Mouse (Mus musculus) liver, embryonic 13.5 days (tissue): Measurements from ENCODE around the gene Gm15557. TPM values are rescaled to one million over a fixed set of nuclear protein-coding genes. Genes with fewer than 3 reads are reported as not detected.

Experiments used
- ATAC-seq: fragments of 200-750 bp; cut with Nextera tagmentation; 2 replicates; pipeline ENCODE4 v1.8.0; 2017; ENCODE audit warnings: low read depth, mild to moderate bottlenecking, moderate number of reproducible peaks, moderate library complexity
- DNase-seq: peaks from one replicate; pipeline ENCODE4 v3.0.0; 2022
- H3K27ac ChIP-seq: fragments of 300-500 bp; sonication (generic); 2 replicates; pipeline ENCODE4 v1.5.1; 2015; ENCODE audit warnings: moderate library complexity, mild to moderate bottlenecking, inconsistent platforms
- H3K27me3 ChIP-seq: fragments of 300-500 bp; sonication (generic); 2 replicates; pipeline ENCODE4 v1.6.1; 2015; ENCODE audit warnings: mild to moderate bottlenecking, inconsistent platforms
- H3K36me3 ChIP-seq: fragments of 300-500 bp; sonication (generic); 2 replicates; pipeline ENCODE4 v1.6.1; 2015; ENCODE audit warnings: mild to moderate bottlenecking, inconsistent platforms
- H3K4me1 ChIP-seq: fragments of 300-500 bp; sonication (generic); replicated peaks from 2 replicates; pipeline ENCODE4 v1.6.1; 2015; ENCODE audit warnings: inconsistent platforms
- H3K4me2 ChIP-seq: fragments of 300-500 bp; sonication (generic); 2 replicates; pipeline ENCODE4 v1.6.1; 2015; ENCODE audit warnings: inconsistent platforms, mild to moderate bottlenecking, moderate library complexity
- H3K4me3 ChIP-seq: fragments of 300-500 bp; sonication (generic); replicated peaks from 2 replicates; pipeline ENCODE4 v1.5.1; 2015; ENCODE audit warnings: mild to moderate bottlenecking, inconsistent platforms
- H3K9ac ChIP-seq: fragments of 300-500 bp; sonication (generic); 2 replicates; pipeline ENCODE4 v1.6.1; 2015; ENCODE audit warnings: mild to moderate bottlenecking, inconsistent platforms
- H3K9me3 ChIP-seq: fragments of 300-500 bp; sonication (generic); replicated peaks from 2 replicates; pipeline ENCODE4 v1.6.1; 2016; ENCODE audit warnings: inconsistent platforms
- WGBS: fragments of 180-500 bp; shearing (Covaris S2); methylation state at CpG from one replicate; pipeline ENCODE4 v1.1.7; 2015; ENCODE audit not compliant: insufficient replicate concordance; 5-methylcytosine and 5-hydroxymethylcytosine counted together
- polyA plus RNA-seq: library from polyadenylated mRNA; unstranded; fragments of >200 nt; fragmentation: Nextera tagmentation; extraction: Ambion mirVana; gene quantifications from 2 replicates; pipeline ENCODE4 v1.2.1, GENCODE M21; 2015

Gm15557 gene
- polyA plus RNA-seq, 1 experiment from 2014 or later: not detected

DNA sequence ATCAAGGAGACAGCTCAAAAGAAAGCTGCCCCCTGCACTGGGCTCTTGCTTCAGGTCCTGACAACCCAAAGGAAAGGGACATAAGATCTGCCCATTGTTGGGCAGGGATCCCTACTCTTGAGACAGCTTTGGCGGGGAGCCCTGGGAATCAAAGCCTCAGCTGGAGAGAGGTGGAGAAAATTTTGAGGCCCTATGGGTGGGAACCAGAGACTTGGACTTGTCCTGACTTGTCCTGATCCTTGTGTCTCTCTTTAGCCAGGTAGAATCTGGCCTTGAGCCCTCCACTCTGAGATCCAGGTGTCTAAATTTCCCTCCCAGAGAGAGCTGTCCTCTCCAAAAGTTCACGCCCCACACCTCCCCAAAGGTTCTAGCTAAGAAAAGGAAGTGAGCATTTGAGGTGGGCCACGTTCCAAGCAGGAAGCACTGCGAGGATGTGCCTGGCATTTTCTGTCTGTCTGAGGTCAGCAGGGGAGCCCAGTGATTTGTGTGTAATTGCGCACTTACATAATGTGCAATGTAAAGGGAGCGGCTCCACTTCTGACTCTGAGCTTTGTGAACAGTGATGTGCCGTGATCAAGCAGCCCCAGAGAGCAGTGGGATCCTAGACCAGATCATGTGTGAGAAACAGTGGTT lies 515 bp upstream of the Gm15557 start:
- 63% methylated on average over 7 of the region's 7 CpGs for WGBS
- no peaks in the 10 kb centered on the region for H3K4me1 ChIP-seq
- H3K27ac ChIP-seq: no peak overlapping the region
- no peaks in the 10 kb centered on the region for H3K27me3 ChIP-seq
- ATAC-seq (no peak), DNase-seq (no peak)
- H3K36me3 ChIP-seq: no peaks in the 10 kb centered on the region
- no peak overlapping the region for H3K4me3 ChIP-seq
- no peak overlapping the region for H3K9ac ChIP-seq
- no peaks in the 10 kb centered on the region for H3K9me3 ChIP-seq
- no peak overlapping the region for H3K4me2 ChIP-seq

DNA sequence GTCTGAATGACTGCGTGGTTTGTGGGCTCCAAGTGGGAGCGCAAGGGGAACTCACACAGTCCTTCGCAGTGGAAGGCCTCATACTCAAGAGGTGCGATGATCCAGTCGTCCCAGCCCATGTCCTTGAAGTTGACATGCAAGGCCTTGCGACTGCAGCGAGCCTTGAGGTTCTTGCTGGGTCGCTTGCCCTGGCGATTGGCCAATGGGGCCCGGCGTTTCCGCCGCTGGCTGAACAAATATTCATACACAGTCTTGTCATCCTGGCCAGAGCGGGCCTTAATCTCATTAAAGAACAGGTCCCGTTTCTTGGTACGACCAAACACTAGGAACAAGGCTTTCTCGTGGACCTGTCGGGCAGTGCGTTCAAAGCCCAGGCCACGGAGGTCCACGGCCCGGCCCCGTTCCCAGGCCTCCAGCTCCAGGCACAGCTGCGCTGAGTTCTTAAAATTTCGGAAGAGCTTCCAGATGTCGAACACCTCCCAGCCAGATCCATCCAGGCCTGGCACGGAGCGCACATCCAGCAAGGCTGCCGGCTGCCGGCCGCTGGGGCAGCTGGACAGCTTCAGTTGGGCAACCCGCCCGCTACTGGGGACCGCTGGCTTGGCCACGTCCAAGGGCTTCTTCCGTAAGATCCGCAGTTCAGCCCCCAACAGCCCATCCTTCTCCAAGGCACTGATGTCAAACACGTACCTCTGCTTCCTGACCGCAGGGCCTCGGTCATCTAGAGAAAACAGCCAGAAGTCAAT lies 1.3 kb downstream of the Gm15557 start:
- ATAC-seq (no peak), DNase-seq (no peak)
- Histone ChIP-seq H3K27ac (no peak overlapping the region), H3K4me2 (no peak overlapping the region), H3K27me3 (no peaks in the 10 kb centered on the region), H3K9ac (no peak overlapping the region), H3K4me1 (peaks cover 7% of the 10 kb centered on the region), H3K9me3 (no peaks in the 10 kb centered on the region), H3K4me3 (no peak overlapping the region), H3K36me3 (no peaks in the 10 kb centered on the region)
- 84% methylated on average over 40 of the region's 40 CpGs for WGBS

DNA sequence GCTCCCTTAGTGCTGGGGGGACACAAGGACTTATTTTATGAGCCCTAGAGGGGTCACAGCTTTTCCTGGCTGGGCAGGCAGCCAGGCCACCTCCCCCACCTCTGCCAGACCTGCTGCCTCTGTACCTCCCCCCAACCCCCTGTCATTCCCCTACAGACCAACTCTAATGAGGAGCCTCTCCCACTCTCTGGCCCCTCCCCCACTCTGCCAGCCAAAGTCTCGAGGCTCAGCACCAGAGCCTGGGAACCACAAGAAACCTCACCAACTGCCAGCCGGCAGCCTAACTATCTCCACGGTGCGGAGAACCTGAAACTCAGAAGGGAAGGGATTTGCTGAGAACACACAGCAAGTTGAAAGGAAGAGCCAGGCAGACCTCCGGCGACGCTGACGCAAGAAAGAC lies 2.9 kb downstream of the Gm15557 start:
- no peaks in the 10 kb centered on the region for H3K36me3 ChIP-seq
- ATAC-seq: no peak
- no peaks in the 10 kb centered on the region for H3K9me3 ChIP-seq
- H3K4me1 ChIP-seq: peaks cover 23% of the 10 kb centered on the region
- 20% methylated on average over 8 of the region's 8 CpGs for WGBS
- H3K27me3 ChIP-seq: no peaks in the 10 kb centered on the region
- no peak for DNase-seq
- H3K4me3 ChIP-seq: no peak overlapping the region
- H3K9ac ChIP-seq: no peak overlapping the region
- H3K4me2 ChIP-seq: peak overlapping the region; percentile 4; the same call in 1 of the 2 replicates
- no peak overlapping the region for H3K27ac ChIP-seq

DNA sequence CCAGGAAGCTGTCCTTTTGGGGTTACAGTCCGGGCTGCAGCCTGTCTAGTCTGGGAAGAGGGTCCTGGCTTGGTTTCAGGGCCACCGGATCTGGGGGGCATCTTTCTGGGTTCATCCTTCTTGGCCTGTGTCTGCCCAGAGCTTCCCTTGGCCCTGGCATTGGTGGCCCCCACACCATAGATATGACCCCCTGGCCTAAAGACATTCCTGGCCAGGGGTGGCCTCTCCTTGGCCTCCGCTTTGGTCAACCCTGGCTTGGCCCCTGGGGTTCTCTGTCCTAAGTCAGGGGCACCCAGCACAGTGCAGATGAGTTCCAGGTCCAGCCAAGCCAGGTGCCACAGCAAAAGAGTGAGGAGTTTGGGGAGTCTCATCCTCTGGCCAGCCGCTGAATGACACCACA lies 4.2 kb downstream of the Gm15557 start:
- no peak overlapping the region for H3K27ac ChIP-seq

DNA sequence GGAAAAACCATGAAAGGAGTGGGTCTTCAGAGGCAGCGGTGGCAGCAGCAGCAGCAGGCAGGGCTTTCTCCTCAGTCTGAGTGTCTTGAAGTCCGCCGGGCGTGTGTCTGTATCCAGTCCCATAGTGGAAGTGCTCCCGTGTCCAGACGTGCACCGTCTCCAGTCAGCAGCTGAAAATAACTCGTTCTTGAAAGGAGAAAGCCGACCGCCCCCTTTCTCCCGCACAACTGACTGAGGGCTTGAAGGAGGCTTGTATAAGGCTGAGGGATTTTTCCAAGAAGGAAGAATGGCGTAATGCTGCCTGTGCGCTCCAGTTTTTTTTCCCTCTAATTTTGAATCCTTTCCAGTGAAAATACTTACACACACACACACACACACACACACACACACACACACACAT lies 4.6 kb downstream of the Gm15557 start, which contains the start of gene Gdf5:
Gene Gdf5 (minus strand): TSS at position 244 of the 400 bp plus-strand sequence.
- Histone ChIP-seq H3K9me3 (no peaks in the 10 kb centered on the region), H3K4me2 (no peak within 1 kb of the TSS), H3K27me3 (0 out of 2 replicates have a peak, but pooled peaks cover 3% of the 10 kb centered on the region), H3K4me3 (no peak within 1 kb of the TSS), H3K36me3 (no peaks in the 10 kb centered on the region), H3K9ac (no peak within 1 kb of the TSS), H3K27ac (no peak within 1 kb of the TSS), H3K4me1 (peaks cover 24% of the 10 kb centered on the region)
- no peak for ATAC-seq
- DNase-seq: no peak
- whole genome bisulfite sequencing: 74% methylated on average over 13 of the region's 13 CpGs

More for the DNA sequence above, 4.2 kb downstream of the Gm15557 start:
- ATAC-seq: no peak
- no peaks in the 10 kb centered on the region for H3K36me3 ChIP-seq
- H3K4me3 ChIP-seq: no peak overlapping the region
- WGBS: 80% methylated on average over 4 of the region's 4 CpGs
- no peak overlapping the region for H3K9ac ChIP-seq
- DNase-seq: no peak
- H3K4me1 ChIP-seq: peaks cover 24% of the 10 kb centered on the region
- 0 out of 2 replicates have a peak, but pooled peaks cover 3% of the 10 kb centered on the region for H3K27me3 ChIP-seq
- H3K9me3 ChIP-seq: no peaks in the 10 kb centered on the region
- H3K4me2 ChIP-seq: no peak overlapping the region

DNA sequence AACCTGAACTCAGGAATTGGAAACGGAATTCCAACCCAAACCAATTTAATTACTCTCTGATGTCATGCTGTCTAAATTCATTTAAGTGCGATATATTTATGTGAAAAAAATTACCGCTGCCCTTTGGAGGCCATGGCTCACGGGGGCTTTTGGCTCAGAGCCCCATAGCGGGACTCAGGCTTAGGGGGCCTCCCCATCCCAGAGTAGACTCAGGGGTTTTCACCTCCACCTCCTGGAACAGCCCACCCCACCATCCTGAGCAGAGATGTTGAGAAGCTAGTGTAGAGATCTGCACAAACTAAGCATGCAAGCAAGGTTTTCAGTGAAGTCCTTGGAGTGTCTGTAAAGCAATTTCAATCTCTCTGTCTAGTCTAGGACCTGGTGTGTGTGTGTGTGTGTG lies 5.1 kb downstream of the Gm15557 start:
- no peak for ATAC-seq
- no peaks in the 10 kb centered on the region for H3K36me3 ChIP-seq
- 83% methylated on average over 5 of the region's 5 CpGs for WGBS
- H3K27ac ChIP-seq: no peak overlapping the region
- H3K4me2 ChIP-seq: no peak overlapping the region
- H3K4me3 ChIP-seq: no peak overlapping the region
- H3K9me3 ChIP-seq: no peaks in the 10 kb centered on the region
- H3K9ac ChIP-seq: no peak overlapping the region
- peaks cover 24% of the 10 kb centered on the region for H3K4me1 ChIP-seq
- no peak for DNase-seq
- H3K27me3 ChIP-seq: 0 out of 2 replicates have a peak, but pooled peaks cover 3% of the 10 kb centered on the region

DNA sequence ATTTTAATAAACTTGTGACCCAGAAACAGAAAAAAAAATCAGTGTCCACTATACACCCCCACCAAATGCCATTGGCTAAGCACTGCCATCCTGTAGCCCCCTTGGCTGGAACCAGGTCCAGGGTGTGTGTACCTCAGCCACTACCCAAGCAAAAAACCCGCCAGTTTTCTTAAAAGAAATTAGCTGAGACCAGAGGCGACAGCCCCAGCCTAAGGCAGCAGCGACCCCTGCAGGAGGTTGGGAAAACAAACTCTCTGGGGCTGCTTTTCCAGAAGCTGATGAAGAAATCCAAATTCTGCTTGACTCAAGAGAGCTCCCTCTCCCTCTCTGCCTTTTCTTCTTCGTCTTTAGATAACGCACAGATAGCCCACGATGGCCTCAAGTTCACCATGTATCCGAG lies 5.5 kb downstream of the Gm15557 start:
- ATAC-seq (0 out of 2 replicates have a peak, but pooled peaks have one; percentile 29), DNase-seq (peak; percentile 65)
- Histone ChIP-seq H3K9ac (no peak overlapping the region), H3K36me3 (no peaks in the 10 kb centered on the region), H3K27ac (peak overlapping the region; percentile 65; the same call in 1 of the 2 replicates), H3K4me2 (no peak overlapping the region), H3K9me3 (no peaks in the 10 kb centered on the region), H3K4me1 (peaks cover 24% of the 10 kb centered on the region), H3K4me3 (no peak overlapping the region), H3K27me3 (0 out of 2 replicates have a peak, but pooled peaks cover 3% of the 10 kb centered on the region)
- WGBS: 4% methylated on average over 7 of the region's 7 CpGs

DNA sequence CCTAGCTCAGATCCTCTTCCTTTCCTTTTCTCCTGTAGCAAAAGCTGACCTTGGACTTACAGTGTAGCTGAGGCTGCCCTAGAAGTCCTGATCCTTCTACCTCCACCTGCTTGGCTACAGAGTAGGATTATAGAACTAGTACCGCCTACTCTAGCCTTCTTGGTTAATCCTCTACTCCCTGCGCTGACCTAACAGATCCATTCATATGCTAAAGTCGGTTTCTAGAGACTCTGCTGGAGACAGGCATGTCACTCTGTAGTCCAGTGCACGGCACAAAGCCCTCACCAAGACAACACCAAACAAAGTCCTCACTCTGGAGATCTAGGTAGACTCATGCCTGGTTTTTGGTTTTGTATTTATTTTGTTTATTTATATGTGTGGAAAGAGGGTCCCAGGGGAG lies 6.0 kb downstream of the Gm15557 start:
- 0 out of 2 replicates have a peak, but pooled peaks have one; percentile 12 for ATAC-seq

DNA sequence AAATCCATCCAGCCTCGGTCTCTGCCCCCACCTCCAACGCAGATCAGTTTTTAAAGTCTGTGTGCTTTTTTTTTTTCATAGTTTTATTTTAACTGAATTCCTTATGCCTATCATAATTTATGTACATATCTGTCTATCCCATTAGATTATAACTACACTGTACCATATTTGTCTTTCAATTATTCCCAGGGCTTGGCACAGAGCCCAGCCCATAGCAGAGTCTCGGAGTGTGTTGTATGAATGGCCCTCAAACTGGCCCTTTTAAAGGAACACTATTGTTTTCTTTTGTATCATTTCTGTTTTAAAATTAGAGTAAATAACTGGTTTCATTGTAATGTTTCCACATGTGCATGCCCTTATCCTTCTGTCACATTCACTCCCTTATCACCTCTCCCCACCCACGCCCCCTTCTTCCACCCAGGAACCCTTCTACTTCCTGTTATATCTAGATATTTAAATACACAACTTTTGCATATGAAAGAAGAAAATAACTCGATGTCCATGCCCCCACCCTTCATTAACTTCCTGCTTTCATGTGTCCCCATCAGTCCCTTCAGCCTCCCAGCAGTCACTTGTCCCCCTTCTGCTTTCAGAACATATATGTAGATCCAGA lies 7.0 kb downstream of the Gm15557 start:
- 0 out of 2 replicates have a peak, but pooled peaks cover 3% of the 10 kb centered on the region for H3K27me3 ChIP-seq
- no peaks in the 10 kb centered on the region for H3K36me3 ChIP-seq
- 45% methylated on average over 5 of the region's 5 CpGs for WGBS
- peak overlapping the region; percentile 65 for H3K27ac ChIP-seq
- peak overlapping the region; percentile 31 for H3K9ac ChIP-seq
- H3K4me3 ChIP-seq: no peak overlapping the region
- ATAC-seq (peak; percentile 75), DNase-seq (peak; percentile 66)
- 0 out of 2 replicates have a peak overlapping the region, but pooled peaks have one; percentile 28 for H3K4me2 ChIP-seq
- no peaks in the 10 kb centered on the region for H3K9me3 ChIP-seq
- H3K4me1 ChIP-seq: peaks cover 32% of the 10 kb centered on the region

More for the DNA sequence above, 6.0 kb downstream of the Gm15557 start:
- Histone ChIP-seq H3K4me1 (peaks cover 26% of the 10 kb centered on the region), H3K36me3 (no peaks in the 10 kb centered on the region), H3K4me3 (no peak overlapping the region), H3K27ac (peak overlapping the region; percentile 65), H3K4me2 (no peak overlapping the region), H3K9ac (no peak overlapping the region), H3K27me3 (0 out of 2 replicates have a peak, but pooled peaks cover 3% of the 10 kb centered on the region), H3K9me3 (no peaks in the 10 kb centered on the region)
- DNase-seq: no peak
- WGBS: 46% methylated on average over 4 of the region's 4 CpGs

DNA sequence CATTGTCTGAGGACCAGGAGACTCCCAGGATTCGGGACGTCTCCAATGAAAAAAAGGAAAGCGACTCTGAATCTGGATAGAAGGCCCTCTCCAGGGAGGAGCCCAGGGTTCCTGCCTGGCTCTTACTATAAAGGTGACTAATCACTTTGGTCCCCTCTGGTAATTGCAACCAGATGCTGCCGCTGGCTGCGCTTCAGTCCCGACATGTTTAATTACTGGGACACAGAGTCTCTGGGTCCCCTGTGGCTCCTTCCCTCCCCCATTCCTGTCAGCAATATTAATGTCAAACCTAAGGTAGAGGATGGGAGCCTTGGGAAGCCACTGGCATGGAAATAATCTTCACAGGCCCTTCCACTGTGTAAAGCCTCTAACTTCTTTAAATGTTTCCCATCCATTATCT lies 8.8 kb downstream of the Gm15557 start:
- no peak overlapping the region for H3K27ac ChIP-seq
- H3K4me2 ChIP-seq: no peak overlapping the region
- ATAC-seq: no peak
- DNase-seq: no peak
- H3K27me3 ChIP-seq: peaks cover 10% of the 10 kb centered on the region; the same call in 1 of the 2 replicates
- no peak overlapping the region for H3K9ac ChIP-seq
- H3K36me3 ChIP-seq: no peaks in the 10 kb centered on the region
- no peaks in the 10 kb centered on the region for H3K9me3 ChIP-seq
- no peak overlapping the region for H3K4me3 ChIP-seq
- 64% methylated on average over 6 of the region's 6 CpGs for WGBS
- peaks cover 32% of the 10 kb centered on the region for H3K4me1 ChIP-seq

DNA sequence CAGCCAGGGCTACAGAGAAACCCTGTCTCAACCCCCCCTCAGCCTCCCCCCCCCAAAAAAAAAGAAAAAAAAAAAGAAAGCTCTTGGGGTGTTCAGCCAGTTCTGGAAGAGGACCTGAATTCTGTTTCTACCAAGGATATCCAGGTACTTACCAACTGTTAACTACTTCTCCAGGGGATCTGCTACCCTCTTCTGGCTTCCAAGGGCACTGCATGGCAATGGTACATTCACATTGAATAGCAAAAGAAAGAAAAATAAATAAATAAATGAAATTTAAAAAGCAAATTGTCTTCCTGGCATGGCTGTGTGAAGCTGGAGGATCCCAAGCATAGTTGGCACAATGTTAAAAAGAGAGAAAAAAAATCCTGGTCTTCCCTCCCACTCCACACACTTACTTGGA lies 11.5 kb downstream of the Gm15557 start:
- ATAC-seq (no peak), DNase-seq (no peak)
- H3K4me2 ChIP-seq: no peak overlapping the region
- no peak overlapping the region for H3K4me3 ChIP-seq
- no peak overlapping the region for H3K9ac ChIP-seq
- peaks cover 31% of the 10 kb centered on the region for H3K4me1 ChIP-seq
- peaks cover 13% of the 10 kb centered on the region; the same call in 1 of the 2 replicates for H3K27me3 ChIP-seq
- no peaks in the 10 kb centered on the region for H3K9me3 ChIP-seq
- no peaks in the 10 kb centered on the region for H3K36me3 ChIP-seq
- no peak overlapping the region for H3K27ac ChIP-seq
